Mouse (Mus musculus): ENCODE measurements at regions not wholly inside any gene's neighbourhood (a gene's known extent, or its start where the extent isn't known, plus 50 kb on each side); places are given as distances from the start of the nearest gene placed in this dataset.
"Not testable (repeated sequence)": the region's sequence is repeated elsewhere in the genome, so short reads cannot be mapped to it uniquely, and the experiment has no call there.

GRCm38 (mm10) chr9:15420677-15421076 lies 63.1 kb upstream of the Cep295 start:
- no peak for ATAC-seq (ENCODE audit: low FRiP score, low read depth)

GRCm38 (mm10) chr9:15421864-15422263 lies 64.3 kb upstream of the Cep295 start:
- H3K4me2 ChIP-seq (replicated peaks), result no peak overlapping the region
- no peak overlapping the region for H3K4me3 ChIP-seq
- H3K36me3 ChIP-seq, result no peaks in the 10 kb centered on the region
- no peaks in the 10 kb centered on the region for H3K27me3 ChIP-seq
- WGBS, result 30% methylated on average over 10 of the region's 10 CpGs
- peak; percentile 61 for ATAC-seq (ENCODE audit: low FRiP score, low read depth)
- H3K27ac ChIP-seq (replicated peaks), result 0 out of 2 replicates have a peak overlapping the region, but pooled peaks have one; percentile 8
- H3K9me3 ChIP-seq, result no peaks in the 10 kb centered on the region
- H3K4me1 ChIP-seq, result peaks cover 18% of the 10 kb centered on the region
- H3K9ac ChIP-seq (replicated peaks), result no peak overlapping the region

More at GRCm38 (mm10) chr9:15420677-15421076, 63.1 kb upstream of the Cep295 start:
- no peak overlapping the region for H3K9ac ChIP-seq (replicated peaks)
- H3K36me3 ChIP-seq, result no peaks in the 10 kb centered on the region
- H3K4me3 ChIP-seq, result no peak overlapping the region
- WGBS, result 63% methylated on average over 4 of the region's 4 CpGs
- no peak overlapping the region for H3K27ac ChIP-seq (replicated peaks)
- H3K27me3 ChIP-seq, result no peaks in the 10 kb centered on the region
- H3K9me3 ChIP-seq, result no peaks in the 10 kb centered on the region
- peaks cover 18% of the 10 kb centered on the region for H3K4me1 ChIP-seq
- no peak overlapping the region for H3K4me2 ChIP-seq (replicated peaks)

- H3K27ac ChIP-seq (replicated peaks); H3K9ac ChIP-seq (replicated peaks); H3K4me1 ChIP-seq; H3K36me3 ChIP-seq; H3K9me3 ChIP-seq; ATAC-seq (ENCODE audit: low FRiP score, low read depth); H3K4me3 ChIP-seq; H3K4me2 ChIP-seq (replicated peaks); H3K27me3 ChIP-seq: not testable (repeated sequence)
- WGBS, result 67% methylated on average over 11 of the region's 11 CpGs
Measured at GRCm38 (mm10) chr9:15434279-15434678, 59.0 kb upstream of the Smco4 start.

- Histone ChIP-seq H3K9ac (replicated peaks) (no peak overlapping the region), H3K9me3 (no peaks in the 10 kb centered on the region), H3K4me1 (no peaks in the 10 kb centered on the region), H3K27ac (replicated peaks) (no peak overlapping the region), H3K4me3 (no peak overlapping the region), H3K4me2 (replicated peaks) (no peak overlapping the region), H3K27me3 (no peaks in the 10 kb centered on the region), H3K36me3 (no peaks in the 10 kb centered on the region)
- ATAC-seq (ENCODE audit: low FRiP score, low read depth), result no peak
- 75% methylated on average over 4 of the region's 4 CpGs for WGBS
Measured at GRCm38 (mm10) chr9:15439319-15439980, 53.8 kb upstream of the Smco4 start.

GRCm38 (mm10) chr9:15442131-15442530 lies 51.1 kb upstream of the Smco4 start:
- Histone ChIP-seq H3K36me3 (no peaks in the 10 kb centered on the region), H3K9ac (replicated peaks) (no peak overlapping the region), H3K27me3 (no peaks in the 10 kb centered on the region), H3K4me1 (no peaks in the 10 kb centered on the region), H3K9me3 (no peaks in the 10 kb centered on the region), H3K4me2 (replicated peaks) (no peak overlapping the region), H3K27ac (replicated peaks) (no peak overlapping the region), H3K4me3 (no peak overlapping the region)
- no peak for ATAC-seq (ENCODE audit: low FRiP score, low read depth)
- 89% methylated on average over 4 of the region's 4 CpGs for WGBS
